Mouse (Mus musculus) myocyte (in vitro differentiated cells): ENCODE results near the gene Fkbp5.

Source experiments
- MAX ChIP-seq: IDR thresholded peaks from one replicate; pipeline ENCODE4 v1.6.1; 2011; ENCODE audit warnings: low read depth, mild to moderate bottlenecking, control low read depth
- MYOD1 ChIP-seq, 3 experiments: IDR thresholded peaks; one replicate each; pipeline ENCODE4 v1.6.1; 2011; ENCODE audit warnings: control low read depth in 2 of 3, low read depth in 2 of 3, mild to moderate bottlenecking in 2 of 3, moderate library complexity in 1 of 3; ENCODE audit not compliant: insufficient read length in 2 of 3, control insufficient read depth in 1 of 3
- MYOG ChIP-seq, 3 experiments: IDR thresholded peaks; one replicate each; pipeline ENCODE4 v1.6.1; 2011; ENCODE audit warnings: control low read depth in 2 of 3, low read depth in 2 of 3, mild to moderate bottlenecking in 2 of 3; ENCODE audit not compliant: insufficient read length in 2 of 3, control insufficient read depth in 1 of 3, insufficient read depth in 1 of 3
- POLR2A ChIP-seq: IDR thresholded peaks from one replicate; pipeline ENCODE4 v1.6.1; 2011; ENCODE audit warnings: low read depth, mild to moderate bottlenecking, control low read depth, moderate library complexity; ENCODE audit not compliant: insufficient read length
- POLR2AphosphoS2 ChIP-seq: IDR thresholded peaks from one replicate; pipeline ENCODE4 v1.6.1; 2011; ENCODE audit warnings: low read depth, control low read depth; ENCODE audit not compliant: insufficient read length
- TCF3 ChIP-seq: IDR thresholded peaks from one replicate; pipeline ENCODE4 v1.6.1; 2011; ENCODE audit warnings: low read depth, control low read depth; ENCODE audit not compliant: insufficient read length
- USF1 ChIP-seq: IDR thresholded peaks from one replicate; pipeline ENCODE4 v1.6.1; 2011; ENCODE audit warnings: low read depth, mild to moderate bottlenecking, control low read depth, moderate library complexity

- TF ChIP-seq POLR2A: no peak
- TF ChIP-seq TCF3: no peak
- no peak for TF ChIP-seq MYOG (IDR thresholded peaks at IDR 0.05; ENCODE audit: control insufficient read depth in 1 of 3, insufficient read depth in 1 of 3, insufficient read length in 2 of 3, low read depth in 2 of 3)
- no peak for TF ChIP-seq POLR2AphosphoS2
- no peak for TF ChIP-seq MAX
- no peak for TF ChIP-seq MYOD1 (IDR thresholded peaks at IDR 0.05; ENCODE audit: control insufficient read depth in 1 of 3, insufficient read length in 2 of 3, low read depth in 2 of 3)
- no peak for TF ChIP-seq USF1
These were observed 5.4 kb downstream of the Fkbp5 start for GRCm38 (mm10) chr17:28511616-28512541.
